Mouse (Mus musculus) CH12.LX (cell line): ENCODE data around the gene Tpx2. TPM values are rescaled to one million over a fixed set of nuclear protein-coding genes. Genes with fewer than 3 reads are reported as not detected.

Experiments used
- DNase-seq: peaks from one replicate; pipeline ENCODE4 v3.0.0-alpha.2; 2013; ENCODE audit errors: extremely low read depth
- H3K27ac ChIP-seq: 2 replicates; pipeline ENCODE4 v1.5.1; 2012; ENCODE audit warnings: low read depth, mild to moderate bottlenecking, control low read depth, moderate library complexity; ENCODE audit not compliant: insufficient read depth
- H3K27me3 ChIP-seq: replicated peaks from 2 replicates; pipeline ENCODE3; 2012; ENCODE audit warnings: inconsistent platforms
- H3K36me3 ChIP-seq, 2 experiments: replicated peaks in 1 of 2; 2 replicates each; pipeline versions ENCODE3 to v1.6.1; 2012; ENCODE audit warnings: inconsistent platforms in 1 of 2, low read length in 1 of 2, mild to moderate bottlenecking in 1 of 2, mixed read lengths in 1 of 2, moderate library complexity in 1 of 2; ENCODE audit not compliant: control insufficient read depth in 1 of 2, insufficient read depth in 1 of 2
- H3K4me1 ChIP-seq, 2 experiments: 2 replicates each; pipeline ENCODE4 v1.6.1; 2012; ENCODE audit warnings: inconsistent platforms in 1 of 2, moderate library complexity in 1 of 2; ENCODE audit not compliant: insufficient read depth in 2 of 2, control insufficient read depth in 1 of 2
- H3K4me2 ChIP-seq: 2 replicates; pipeline ENCODE4 v1.6.1; 2012; ENCODE audit warnings: low read depth, mild to moderate bottlenecking, control low read depth; ENCODE audit not compliant: poor library complexity, insufficient read depth, severe bottlenecking
- H3K4me3 ChIP-seq, 3 experiments: fragments of 150-350 bp in 1 of 3; sonication (generic) in 1 of 3; replicated peaks in 1 of 3; 2 replicates each; pipeline versions ENCODE3 to v1.5.1; 2011 to 2012; ENCODE audit warnings: low read depth in 2 of 3, low read length in 2 of 3, mild to moderate bottlenecking in 2 of 3, moderate library complexity in 2 of 3, control low read depth in 1 of 3, improper control_type of control experiment in 1 of 3, inconsistent platforms in 1 of 3, mixed read lengths in 1 of 3; ENCODE audit not compliant: poor library complexity in 1 of 3
- H3K79me2 ChIP-seq: replicated peaks from 2 replicates; pipeline ENCODE4 v1.6.1; 2012; ENCODE audit warnings: mild to moderate bottlenecking, moderate library complexity; ENCODE audit not compliant: control insufficient read depth, poor library complexity, insufficient read depth, severe bottlenecking; ENCODE audit errors: extremely low read depth
- H3K9ac ChIP-seq: 2 replicates; pipeline ENCODE4 v1.6.1; 2012; ENCODE audit warnings: low read depth, mild to moderate bottlenecking, control low read depth, moderate library complexity; ENCODE audit not compliant: insufficient read depth
- H3K9me3 ChIP-seq: replicated peaks from 2 replicates; pipeline ENCODE3; 2012; ENCODE audit warnings: low read length, inconsistent platforms, mixed read lengths
- BHLHE40 ChIP-seq: IDR thresholded peaks from 2 replicates; pipeline ENCODE4 v1.6.1; 2011; ENCODE audit warnings: mild to moderate bottlenecking, low read depth, low read length, improper control_type of control experiment
- CHD1 ChIP-seq: IDR thresholded peaks from 2 replicates; pipeline ENCODE4 v1.6.1; 2012; ENCODE audit warnings: low read depth, low read length, improper control_type of control experiment, inconsistent platforms
- CHD2 ChIP-seq: IDR thresholded peaks from 2 replicates; pipeline ENCODE4 v1.6.1; 2011; ENCODE audit warnings: low read length, improper control_type of control experiment
- CTCF ChIP-seq, 2 experiments: IDR thresholded peaks in 1 of 2; conservative IDR thresholded peaks in 1 of 2; 2 replicates each; pipeline ENCODE4 v1.5.1; 2011 to 2012; ENCODE audit warnings: low read depth in 2 of 2, low read length in 2 of 2, improper control_type of control experiment in 1 of 2, inconsistent platforms in 1 of 2, mild to moderate bottlenecking in 1 of 2, moderate library complexity in 1 of 2
- ELF1 ChIP-seq: IDR thresholded peaks from 2 replicates; pipeline ENCODE4 v1.6.1; 2014; ENCODE audit warnings: low read depth, mild to moderate bottlenecking, inconsistent platforms, low read length, improper control_type of control experiment
- EP300 ChIP-seq: IDR thresholded peaks from 2 replicates; pipeline ENCODE4 v1.6.1; 2011; ENCODE audit warnings: low read length, improper control_type of control experiment
- GABPA ChIP-seq: IDR thresholded peaks from 2 replicates; pipeline ENCODE4 v1.6.1; 2012; ENCODE audit warnings: low read depth, low read length, improper control_type of control experiment, inconsistent platforms; ENCODE audit not compliant: insufficient replicate concordance
- JUND ChIP-seq: conservative IDR thresholded peaks from 2 replicates; pipeline ENCODE4 v1.6.1; 2011; ENCODE audit warnings: low read depth, low read length, improper control_type of control experiment
- MAFK ChIP-seq: IDR thresholded peaks from 2 replicates; pipeline ENCODE4 v1.6.1; 2011; ENCODE audit warnings: low read length, improper control_type of control experiment; ENCODE audit not compliant: insufficient replicate concordance
- MAZ ChIP-seq: IDR thresholded peaks from 2 replicates; pipeline ENCODE4 v1.6.1; 2012; ENCODE audit warnings: low read depth, mild to moderate bottlenecking, inconsistent platforms, low read length, improper control_type of control experiment, moderate library complexity
- MXI1 ChIP-seq: IDR thresholded peaks from 2 replicates; pipeline ENCODE4 v1.6.1; 2011; ENCODE audit warnings: mild to moderate bottlenecking, low read depth, low read length, improper control_type of control experiment
- NRF1 ChIP-seq: IDR thresholded peaks from 2 replicates; pipeline ENCODE4 v1.6.1; 2014; ENCODE audit warnings: low read depth, mild to moderate bottlenecking, inconsistent platforms, low read length, improper control_type of control experiment, moderate library complexity
- PAX5 ChIP-seq: IDR thresholded peaks from 2 replicates; pipeline ENCODE4 v1.6.1; 2012; ENCODE audit warnings: low read length, inconsistent platforms, mixed read lengths
- POLR2A ChIP-seq: IDR thresholded peaks from 2 replicates; pipeline ENCODE4 v1.6.1; 2011; ENCODE audit warnings: low read depth, mild to moderate bottlenecking, improper control_type of control experiment, low read length
- RAD21 ChIP-seq: IDR thresholded peaks from 2 replicates; pipeline ENCODE4 v1.6.1; 2011; ENCODE audit warnings: low read depth, mild to moderate bottlenecking, low read length, improper control_type of control experiment, moderate library complexity
- RCOR1 ChIP-seq: conservative IDR thresholded peaks from 2 replicates; pipeline ENCODE4 v1.6.1; 2012; ENCODE audit warnings: low read depth, mild to moderate bottlenecking, inconsistent platforms, low read length, improper control_type of control experiment
- SIN3A ChIP-seq: IDR thresholded peaks from 2 replicates; pipeline ENCODE4 v1.6.1; 2012; ENCODE audit warnings: low read length, improper control_type of control experiment, inconsistent platforms
- TBP ChIP-seq: conservative IDR thresholded peaks from 2 replicates; pipeline ENCODE4 v1.6.1; 2011; ENCODE audit warnings: low read depth, low read length, improper control_type of control experiment
- USF1 ChIP-seq: IDR thresholded peaks from 2 replicates; pipeline ENCODE4 v1.6.1; 2014; ENCODE audit warnings: low read depth, mild to moderate bottlenecking, inconsistent platforms, low read length, improper control_type of control experiment
- ZKSCAN1 ChIP-seq: IDR thresholded peaks from 2 replicates; pipeline ENCODE4 v1.6.1; 2012; ENCODE audit warnings: low read depth, inconsistent platforms, low read length, improper control_type of control experiment, borderline replicate concordance
- ZNF384 ChIP-seq: IDR thresholded peaks from 2 replicates; pipeline ENCODE4 v1.6.1; 2012; ENCODE audit warnings: low read depth, low read length, improper control_type of control experiment, inconsistent platforms
- dilution Hi-C: fragments of 300-500 bp; cut with MboI; formaldehyde crosslinking; loops from 2 replicates; pipeline ENCODE4 v1.14.3; 2020; ENCODE audit warnings: low sequenced_read_pairs; ENCODE audit not compliant: extremely low pct_unique_long_range_greater_than_20kb, extremely low pct_ligation_motif_present
- in situ Hi-C: fragments of 300-500 bp; cut with MboI; formaldehyde crosslinking; loops from 3 replicates; pipeline ENCODE4 v1.14.3; 2019; ENCODE audit warnings: low sequenced_read_pairs, low pct_ligation_motif_present, low pct_unique_long_range_greater_than_20kb, mixed read lengths
- polyA plus RNA-seq: library from polyadenylated mRNA; unstranded; fragments of >175 nt; gene quantifications from 2 replicates; pipeline ENCODE4 v1.2.1, GENCODE M21; 2012; ENCODE audit warnings: low read depth; ENCODE audit not compliant: insufficient read length
- total RNA-seq, 2 experiments: library from RNA; depleted of rRNA; stranded (reverse); fragments of 300-350 nt in 1 of 2; fragments of >200 nt in 1 of 2; gene quantifications; 2 replicates each; pipeline ENCODE4 v1.2.3; 2012 to 2014

Gene Tpx2
- total and polyA plus RNA-seq, 3 experiments: 66.1 to 127 (median 98.0) TPM

DNA sequence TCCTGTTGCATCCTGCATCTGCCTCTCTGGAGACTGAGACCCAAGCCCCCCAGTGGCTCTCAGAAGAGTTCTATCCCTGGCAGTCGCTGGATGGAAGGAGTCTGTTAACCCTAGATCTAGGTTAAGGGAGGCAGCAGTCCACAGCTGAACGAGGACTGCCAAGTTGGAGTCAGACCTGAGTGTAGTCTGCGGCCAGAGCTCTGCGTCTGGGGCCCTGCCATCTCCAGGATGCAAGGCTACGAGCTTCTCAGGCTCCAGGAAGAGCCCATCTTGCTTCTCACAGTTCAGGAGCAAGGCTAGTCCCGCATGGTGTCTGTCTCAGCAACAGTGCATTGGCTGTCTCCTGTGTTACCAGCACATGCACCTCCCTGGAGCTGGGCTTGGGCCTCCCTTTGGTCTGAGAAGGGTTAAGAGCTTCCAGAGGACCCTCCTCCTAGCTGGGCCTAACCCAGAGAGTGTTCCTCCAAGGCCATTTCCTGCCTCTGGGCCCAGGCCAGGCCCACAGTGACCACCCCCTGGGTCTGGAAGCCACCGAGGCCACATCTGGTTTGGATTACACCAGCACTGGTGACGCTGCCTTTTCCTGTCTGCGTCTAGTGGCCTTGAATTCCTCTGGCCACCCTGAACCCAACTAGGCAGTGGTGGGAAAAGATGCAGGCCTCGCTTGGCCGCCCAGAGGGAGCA, 77.6 kb downstream of the Tpx2 start:
- no peak overlapping the region for H3K4me2 ChIP-seq
- H3K4me1 ChIP-seq: peaks cover 14 to 72% of the 10 kb centered on the region in 2 experiments
- H3K9ac ChIP-seq: no peak overlapping the region
- no peak overlapping the region for H3K27ac ChIP-seq
- H3K79me2 ChIP-seq: no peaks in the 10 kb centered on the region
- TF ChIP-seq JUND (no peak), NRF1 (no peak), RAD21 (no peak), MAFK (no peak), BHLHE40 (no peak), GABPA (no peak), RCOR1 (no peak), ELF1 (no peak), CTCF (conservative IDR thresholded peaks at IDR 0.05 in 1 of 2, IDR thresholded peaks at IDR 0.05 in 1 of 2; ENCODE audit: low read depth in 2 of 2, low read length in 2 of 2) (no peak), PAX5 (no peak), MAZ (no peak)
- no peaks in the 10 kb centered on the region for H3K27me3 ChIP-seq
- dilution Hi-C loops (no loop called here), in situ Hi-C loops (no loop called here)
- no peaks in the 10 kb centered on the region for H3K9me3 ChIP-seq
- DNase-seq: no peak
- H3K4me3 ChIP-seq: no peak overlapping the region
- H3K36me3 ChIP-seq: no peaks in the 10 kb centered on the region

DNA sequence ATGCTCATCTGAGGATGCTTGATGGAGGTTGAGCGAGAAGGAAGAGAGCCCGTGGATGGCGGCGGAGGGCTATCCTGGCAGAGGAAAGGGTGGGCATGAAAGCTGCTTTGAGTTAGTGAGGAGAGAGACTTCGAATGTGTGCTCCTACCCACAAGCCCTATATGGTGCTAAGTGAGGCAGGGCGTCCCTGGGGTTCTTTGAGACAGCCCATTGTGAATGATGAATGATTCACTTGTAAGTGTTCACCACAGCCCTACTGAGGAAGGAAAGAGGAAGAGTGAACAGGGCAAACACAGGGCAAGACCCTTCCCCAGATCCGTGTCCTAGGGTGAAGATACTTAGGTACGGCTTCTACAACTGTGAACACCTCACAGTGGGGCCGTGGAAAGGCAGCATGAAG, 79.1 kb downstream of the Tpx2 start:
- in situ Hi-C loops: no loop called here
- no peaks in the 10 kb centered on the region for H3K36me3 ChIP-seq
- DNase-seq: no peak
- TF ChIP-seq MXI1 (no peak), USF1 (no peak), CTCF (conservative IDR thresholded peaks at IDR 0.05 in 1 of 2, IDR thresholded peaks at IDR 0.05 in 1 of 2; ENCODE audit: low read depth in 2 of 2, low read length in 2 of 2) (no peak), SIN3A (no peak), CHD1 (no peak), POLR2A (no peak), NRF1 (no peak), MAFK (no peak), CHD2 (no peak), PAX5 (no peak), TBP (no peak), EP300 (no peak), ZNF384 (no peak), ZKSCAN1 (no peak)
- H3K9ac ChIP-seq: no peak overlapping the region
- no peaks in the 10 kb centered on the region for H3K9me3 ChIP-seq
- no peak overlapping the region for H3K4me2 ChIP-seq
- peaks cover 3% of the 10 kb centered on the region for H3K27me3 ChIP-seq
- peaks cover 14 to 83% of the 10 kb centered on the region in 2 experiments for H3K4me1 ChIP-seq
- no peak overlapping the region for H3K4me3 ChIP-seq
- H3K79me2 ChIP-seq: no peaks in the 10 kb centered on the region
- dilution Hi-C loops: no loop called here
- no peak overlapping the region for H3K27ac ChIP-seq
